Mouse (Mus musculus): ENCODE results near the gene Med8.

GRCm38 (mm10) chr4:118457345-118457975 lies 48.3 kb downstream of the Med8 start, which contains the start of gene Mpl:
- TF ChIP-seq CTCF (IDR thresholded peaks at IDR 0.05; ENCODE audit: low read depth, low read length) (no peak), EP300 (IDR thresholded peaks at IDR 0.05; ENCODE audit: insufficient read depth, low read depth, low read length) (no peak)
